Mouse (Mus musculus): ENCODE data around the gene Mapk14. TPM values are rescaled to one million over a fixed set of nuclear protein-coding genes. Genes with fewer than 3 reads are reported as not detected.

Gene Mapk14
- polyA plus RNA-seq, 1 experiment from 2014 or later = 38.1 TPM

DNA sequence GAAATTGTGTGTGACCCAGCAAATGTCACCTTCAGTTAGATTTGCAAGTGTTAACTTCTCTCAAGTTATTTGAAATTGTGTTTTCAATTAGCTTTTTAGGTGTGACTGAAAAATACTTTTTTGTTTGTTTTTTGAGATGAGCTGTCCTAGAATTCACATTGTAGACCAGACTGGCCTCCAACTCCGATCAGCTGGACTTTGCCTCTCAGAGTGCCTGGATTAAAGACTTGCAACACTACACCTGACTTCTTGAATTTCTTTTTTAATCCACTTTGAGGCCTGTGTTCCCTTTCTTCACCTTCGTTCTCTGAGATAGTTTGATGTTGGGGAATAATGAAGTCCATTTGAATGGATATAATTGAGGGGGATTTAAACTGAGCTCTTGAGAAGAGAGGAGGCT, 2.9 kb downstream of the Mapk14 start:
- no peak overlapping the region for H3K4me3 ChIP-seq (ENCODE audit: low read depth, low read length)
- H3K36me3 ChIP-seq (ENCODE audit: control insufficient read depth, insufficient read depth, low read length) = no peaks in the 10 kb centered on the region
- no peak overlapping the region for H3K4me2 ChIP-seq (replicated peaks; ENCODE audit: low read depth, low read length)
- ATAC-seq (ENCODE audit: low FRiP score) (no peak), DNase-seq (ENCODE audit: low spot score) (no peak)
- H3K9ac ChIP-seq (ENCODE audit: low read depth, low read length) = no peak overlapping the region
- H3K27ac ChIP-seq (ENCODE audit: low read depth, low read length) = no peak overlapping the region
- H3K4me1 ChIP-seq (replicated peaks; ENCODE audit: control insufficient read depth, insufficient read depth, low read length) = peaks cover 9% of the 10 kb centered on the region
- 78% methylated on average over 2 of the region's 2 CpGs for WGBS
- peaks cover 9% of the 10 kb centered on the region for H3K27me3 ChIP-seq (ENCODE audit: control insufficient read depth, insufficient read depth, low read length)
- no peaks in the 10 kb centered on the region for H3K9me3 ChIP-seq (ENCODE audit: control insufficient read depth, low read length)

DNA sequence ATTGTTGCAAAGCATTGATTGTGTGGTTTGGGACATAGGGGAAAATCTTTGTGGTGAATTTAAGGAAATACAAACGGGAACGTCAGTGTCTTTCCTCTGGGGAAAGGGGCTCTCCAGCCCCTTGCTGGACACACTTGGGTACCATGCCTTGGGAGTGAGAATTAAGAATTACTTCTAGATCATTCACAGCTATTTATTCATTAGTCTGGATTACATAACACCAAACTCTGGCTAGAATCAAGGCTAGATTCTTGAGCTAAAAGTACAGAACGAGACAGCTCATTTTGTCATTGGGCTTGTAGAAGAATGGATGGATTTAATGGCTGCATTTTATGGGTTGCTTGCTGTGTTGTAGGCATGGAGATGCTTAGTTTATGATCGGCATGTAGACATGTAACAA, 3.7 kb downstream of the Mapk14 start:
- ATAC-seq (ENCODE audit: low FRiP score) = no peak

DNA sequence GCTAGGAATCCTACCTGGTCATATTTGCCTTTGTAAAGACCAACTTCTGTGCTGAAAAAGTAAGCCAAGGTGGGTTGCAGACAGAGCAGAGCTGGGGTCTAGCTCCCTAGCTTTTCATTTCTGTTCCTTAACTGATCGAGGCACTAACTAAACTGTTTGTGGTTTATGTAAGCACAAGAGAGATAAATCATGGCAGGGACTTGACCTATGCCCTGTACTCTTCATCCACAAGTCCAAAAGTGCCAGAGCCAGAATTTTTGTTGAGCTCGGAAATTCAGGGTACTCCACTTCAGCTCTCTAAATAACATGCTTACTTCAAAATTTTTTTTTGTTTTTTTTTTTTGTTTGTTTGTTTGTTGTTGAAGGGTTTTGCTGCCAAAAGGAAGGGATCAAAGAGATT, 5.5 kb downstream of the Mapk14 start:
- DNase-seq (ENCODE audit: low spot score) (no peak), ATAC-seq (ENCODE audit: low FRiP score) (no peak)
- no peak overlapping the region for H3K4me2 ChIP-seq (replicated peaks; ENCODE audit: low read depth, low read length)
- H3K4me1 ChIP-seq (replicated peaks; ENCODE audit: control insufficient read depth, insufficient read depth, low read length) = peaks cover 3% of the 10 kb centered on the region; the same call in 1 of the 2 replicates
- H3K9me3 ChIP-seq (ENCODE audit: control insufficient read depth, low read length) = no peaks in the 10 kb centered on the region
- no peak overlapping the region for H3K9ac ChIP-seq (ENCODE audit: low read depth, low read length)
- no peaks in the 10 kb centered on the region for H3K27me3 ChIP-seq (ENCODE audit: control insufficient read depth, insufficient read depth, low read length)
- no peaks in the 10 kb centered on the region for H3K36me3 ChIP-seq (ENCODE audit: control insufficient read depth, insufficient read depth, low read length)
- H3K4me3 ChIP-seq (ENCODE audit: low read depth, low read length) = no peak overlapping the region
- WGBS = 69% methylated on average over 2 of the region's 2 CpGs
- no peak overlapping the region for H3K27ac ChIP-seq (ENCODE audit: low read depth, low read length)

More for the DNA sequence above, 3.7 kb downstream of the Mapk14 start:
- no peak overlapping the region for H3K4me2 ChIP-seq (replicated peaks; ENCODE audit: low read depth, low read length)
- H3K36me3 ChIP-seq (ENCODE audit: control insufficient read depth, insufficient read depth, low read length) = no peaks in the 10 kb centered on the region
- peaks cover 2% of the 10 kb centered on the region; the same call in 1 of the 2 replicates for H3K27me3 ChIP-seq (ENCODE audit: control insufficient read depth, insufficient read depth, low read length)
- H3K9me3 ChIP-seq (ENCODE audit: control insufficient read depth, low read length) = no peaks in the 10 kb centered on the region
- WGBS = 89% methylated on average over 4 of the region's 4 CpGs
- no peak overlapping the region for H3K4me3 ChIP-seq (ENCODE audit: low read depth, low read length)
- H3K4me1 ChIP-seq (replicated peaks; ENCODE audit: control insufficient read depth, insufficient read depth, low read length) = peaks cover 4% of the 10 kb centered on the region; the same call in 1 of the 2 replicates
- DNase-seq (ENCODE audit: low spot score) = no peak
- no peak overlapping the region for H3K27ac ChIP-seq (ENCODE audit: low read depth, low read length)
- no peak overlapping the region for H3K9ac ChIP-seq (ENCODE audit: low read depth, low read length)

DNA sequence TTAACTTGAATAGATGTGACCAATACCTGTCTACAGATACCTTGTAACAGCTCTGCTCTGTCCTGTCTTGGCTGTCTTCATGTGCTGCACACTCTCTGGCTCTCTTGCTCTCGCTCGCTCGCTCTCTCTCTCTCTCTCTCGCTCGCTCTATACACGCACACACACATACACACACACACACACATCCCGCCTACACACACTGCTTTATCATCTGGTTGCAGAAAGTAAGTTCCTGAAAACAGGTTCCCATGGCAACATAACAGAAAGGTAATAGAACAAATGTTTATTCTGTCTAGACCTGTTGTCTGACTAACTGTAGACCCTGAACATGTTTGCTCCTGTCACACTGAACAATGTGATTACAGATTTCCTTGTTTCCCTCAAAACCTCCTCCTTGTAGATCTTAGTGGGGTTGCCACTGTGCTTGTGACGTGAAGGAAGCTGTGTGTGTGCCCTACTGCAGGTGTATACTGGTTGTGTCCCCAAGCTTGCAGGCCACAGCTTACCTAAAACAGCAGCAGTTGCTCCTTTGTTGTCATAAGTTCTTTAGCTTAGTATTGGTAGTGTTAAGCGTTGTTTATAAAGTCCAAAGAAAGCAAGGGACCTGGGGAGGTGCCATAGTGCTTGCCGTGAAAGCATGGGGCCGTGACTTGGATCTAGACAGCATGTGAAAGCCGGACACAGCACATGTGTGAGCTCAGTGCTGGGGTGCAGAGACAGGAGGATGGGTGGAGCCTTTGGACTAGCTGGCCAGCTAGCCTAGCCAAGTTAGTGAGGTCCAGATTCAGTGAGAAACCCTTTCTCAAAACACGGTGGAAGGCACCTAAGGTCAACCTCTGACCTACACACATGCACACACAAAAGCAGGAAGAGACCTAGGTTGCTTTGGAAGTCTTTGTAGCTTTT, 6.4 kb downstream of the Mapk14 start:
- H3K4me3 ChIP-seq (ENCODE audit: low read depth, low read length) = no peak overlapping the region
- WGBS = 82% methylated on average over 13 of the region's 13 CpGs
- H3K9ac ChIP-seq (ENCODE audit: low read depth, low read length) = no peak overlapping the region
- H3K4me1 ChIP-seq (replicated peaks; ENCODE audit: control insufficient read depth, insufficient read depth, low read length) = peaks cover 3% of the 10 kb centered on the region; the same call in 1 of the 2 replicates
- ATAC-seq (ENCODE audit: low FRiP score) = no peak
- no peak overlapping the region for H3K4me2 ChIP-seq (replicated peaks; ENCODE audit: low read depth, low read length)
- no peaks in the 10 kb centered on the region for H3K36me3 ChIP-seq (ENCODE audit: control insufficient read depth, insufficient read depth, low read length)
- no peaks in the 10 kb centered on the region for H3K27me3 ChIP-seq (ENCODE audit: control insufficient read depth, insufficient read depth, low read length)
- DNase-seq (ENCODE audit: low spot score) = no peak
- H3K9me3 ChIP-seq (ENCODE audit: control insufficient read depth, low read length) = no peaks in the 10 kb centered on the region
- H3K27ac ChIP-seq (ENCODE audit: low read depth, low read length) = no peak overlapping the region

DNA sequence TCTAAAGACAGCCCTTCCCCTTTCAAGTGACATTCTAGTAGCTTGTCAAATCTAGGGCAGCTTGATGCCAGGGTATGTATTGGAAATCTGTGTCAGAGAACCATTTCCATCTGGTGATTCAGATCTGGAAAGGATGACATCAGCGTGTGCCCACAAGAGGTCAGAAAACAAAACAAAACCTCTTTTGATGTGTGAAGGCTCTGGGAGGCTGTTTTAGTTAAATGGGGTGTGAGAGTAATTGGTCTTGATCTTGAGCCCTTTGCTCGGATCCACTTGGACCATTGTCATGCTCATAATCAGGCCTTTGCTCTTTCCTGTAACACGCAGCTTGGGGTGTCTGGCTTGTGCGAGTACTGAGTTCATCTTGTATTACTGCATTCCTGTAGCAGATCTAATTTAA, 7.1 kb downstream of the Mapk14 start:
- Histone ChIP-seq H3K36me3 (ENCODE audit: control insufficient read depth, insufficient read depth, low read length) (no peaks in the 10 kb centered on the region), H3K4me3 (ENCODE audit: low read depth, low read length) (no peak overlapping the region), H3K9me3 (ENCODE audit: control insufficient read depth, low read length) (no peaks in the 10 kb centered on the region), H3K27ac (ENCODE audit: low read depth, low read length) (no peak overlapping the region), H3K27me3 (ENCODE audit: control insufficient read depth, insufficient read depth, low read length) (no peaks in the 10 kb centered on the region), H3K4me1 (replicated peaks; ENCODE audit: control insufficient read depth, insufficient read depth, low read length) (peaks cover 3% of the 10 kb centered on the region; the same call in 1 of the 2 replicates), H3K4me2 (replicated peaks; ENCODE audit: low read depth, low read length) (no peak overlapping the region), H3K9ac (ENCODE audit: low read depth, low read length) (no peak overlapping the region)
- no peak for DNase-seq (ENCODE audit: low spot score)
- WGBS = 49% methylated on average over 4 of the region's 4 CpGs
- ATAC-seq (ENCODE audit: low FRiP score) = no peak

DNA sequence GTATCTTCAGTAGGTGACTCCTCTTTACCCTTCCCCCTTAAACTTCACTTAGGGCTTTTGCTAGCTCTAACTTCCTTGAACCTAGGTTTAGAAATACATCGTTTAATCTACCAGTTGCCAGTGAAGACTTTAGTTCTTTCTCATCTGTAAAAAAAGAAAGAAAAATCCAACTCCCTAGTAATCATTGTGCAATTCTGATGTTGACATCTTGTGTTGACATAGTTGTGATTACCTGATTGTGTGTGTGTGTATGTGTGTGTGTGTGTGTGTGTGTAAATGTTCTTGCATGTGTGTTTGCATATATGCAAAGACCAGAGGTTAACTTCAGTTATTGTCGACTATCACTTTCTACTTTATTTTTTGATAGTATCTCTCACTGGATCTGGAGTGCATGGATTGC, 7.5 kb downstream of the Mapk14 start:
- DNase-seq (ENCODE audit: low spot score) = no peak
- 90% methylated on average over 2 of the region's 2 CpGs for WGBS

DNA sequence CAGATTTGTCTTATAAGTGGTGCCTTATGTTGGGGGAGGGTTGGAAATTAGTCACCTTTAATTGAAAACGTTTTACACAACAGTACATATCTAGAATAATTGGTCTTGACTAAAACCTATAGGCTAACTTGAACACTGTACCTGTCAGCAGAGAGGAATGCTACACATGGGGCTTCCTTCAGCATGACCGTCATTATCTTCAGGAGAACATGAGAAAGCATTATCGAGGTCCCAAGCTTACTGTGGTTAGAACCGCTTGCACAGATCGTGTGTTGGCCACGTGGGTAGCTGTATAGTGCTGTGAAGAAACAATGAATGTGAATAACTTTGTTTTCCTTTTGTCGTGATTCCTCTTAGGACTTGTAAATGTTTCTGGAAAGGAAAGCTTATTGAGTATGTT, 8.7 kb downstream of the Mapk14 start:
- no peak overlapping the region for H3K4me2 ChIP-seq (replicated peaks; ENCODE audit: low read depth, low read length)
- no peaks in the 10 kb centered on the region for H3K9me3 ChIP-seq (ENCODE audit: control insufficient read depth, low read length)
- peaks cover 3% of the 10 kb centered on the region; the same call in 1 of the 2 replicates for H3K4me1 ChIP-seq (replicated peaks; ENCODE audit: control insufficient read depth, insufficient read depth, low read length)
- DNase-seq (ENCODE audit: low spot score) (no peak), ATAC-seq (ENCODE audit: low FRiP score) (no peak)
- WGBS = 89% methylated on average over 7 of the region's 7 CpGs
- H3K4me3 ChIP-seq (ENCODE audit: low read depth, low read length) = no peak overlapping the region
- no peaks in the 10 kb centered on the region for H3K27me3 ChIP-seq (ENCODE audit: control insufficient read depth, insufficient read depth, low read length)
- no peak overlapping the region for H3K9ac ChIP-seq (ENCODE audit: low read depth, low read length)
- no peak overlapping the region for H3K27ac ChIP-seq (ENCODE audit: low read depth, low read length)
- H3K36me3 ChIP-seq (ENCODE audit: control insufficient read depth, insufficient read depth, low read length) = no peaks in the 10 kb centered on the region

More for the DNA sequence above, 7.5 kb downstream of the Mapk14 start:
- H3K27me3 ChIP-seq (ENCODE audit: control insufficient read depth, insufficient read depth, low read length) = no peaks in the 10 kb centered on the region
- H3K27ac ChIP-seq (ENCODE audit: low read depth, low read length) = no peak overlapping the region
- no peaks in the 10 kb centered on the region for H3K9me3 ChIP-seq (ENCODE audit: control insufficient read depth, low read length)
- H3K9ac ChIP-seq (ENCODE audit: low read depth, low read length) = no peak overlapping the region
- H3K4me1 ChIP-seq (replicated peaks; ENCODE audit: control insufficient read depth, insufficient read depth, low read length) = peaks cover 3% of the 10 kb centered on the region; the same call in 1 of the 2 replicates
- H3K36me3 ChIP-seq (ENCODE audit: control insufficient read depth, insufficient read depth, low read length) = no peaks in the 10 kb centered on the region
- no peak overlapping the region for H3K4me2 ChIP-seq (replicated peaks; ENCODE audit: low read depth, low read length)
- no peak overlapping the region for H3K4me3 ChIP-seq (ENCODE audit: low read depth, low read length)
- ATAC-seq (ENCODE audit: low FRiP score) = no peak

DNA sequence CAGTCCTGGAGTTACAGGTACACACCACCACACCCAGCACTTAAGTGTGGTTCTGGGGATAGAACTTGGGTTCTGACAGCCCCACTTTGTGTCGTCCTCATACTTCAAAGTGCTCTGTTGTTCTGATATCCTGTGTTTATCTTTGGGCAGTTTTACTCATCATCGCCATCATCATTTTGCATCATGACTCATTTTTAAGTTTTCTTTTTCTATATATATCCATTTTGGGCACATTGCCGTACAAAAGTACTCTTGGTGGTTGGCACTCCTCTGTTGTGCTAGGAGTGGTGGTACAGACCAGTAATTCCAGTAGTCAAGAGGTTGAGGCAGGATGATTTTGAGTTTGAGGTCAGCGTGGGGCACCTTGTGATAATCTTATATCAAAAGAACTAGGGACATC, 10.0 kb downstream of the Mapk14 start:
- H3K4me3 ChIP-seq (ENCODE audit: low read depth, low read length) = no peak overlapping the region
- no peaks in the 10 kb centered on the region for H3K9me3 ChIP-seq (ENCODE audit: control insufficient read depth, low read length)
- no peaks in the 10 kb centered on the region for H3K36me3 ChIP-seq (ENCODE audit: control insufficient read depth, insufficient read depth, low read length)
- no peak for DNase-seq (ENCODE audit: low spot score)
- H3K4me2 ChIP-seq (replicated peaks; ENCODE audit: low read depth, low read length) = no peak overlapping the region
- H3K4me1 ChIP-seq (replicated peaks; ENCODE audit: control insufficient read depth, insufficient read depth, low read length) = peaks cover 3% of the 10 kb centered on the region; the same call in 1 of the 2 replicates
- no peak overlapping the region for H3K9ac ChIP-seq (ENCODE audit: low read depth, low read length)
- 90% methylated on average over 4 of the region's 4 CpGs for WGBS
- ATAC-seq (ENCODE audit: low FRiP score) = no peak
- H3K27ac ChIP-seq (ENCODE audit: low read depth, low read length) = no peak overlapping the region
- H3K27me3 ChIP-seq (ENCODE audit: control insufficient read depth, insufficient read depth, low read length) = no peaks in the 10 kb centered on the region

DNA sequence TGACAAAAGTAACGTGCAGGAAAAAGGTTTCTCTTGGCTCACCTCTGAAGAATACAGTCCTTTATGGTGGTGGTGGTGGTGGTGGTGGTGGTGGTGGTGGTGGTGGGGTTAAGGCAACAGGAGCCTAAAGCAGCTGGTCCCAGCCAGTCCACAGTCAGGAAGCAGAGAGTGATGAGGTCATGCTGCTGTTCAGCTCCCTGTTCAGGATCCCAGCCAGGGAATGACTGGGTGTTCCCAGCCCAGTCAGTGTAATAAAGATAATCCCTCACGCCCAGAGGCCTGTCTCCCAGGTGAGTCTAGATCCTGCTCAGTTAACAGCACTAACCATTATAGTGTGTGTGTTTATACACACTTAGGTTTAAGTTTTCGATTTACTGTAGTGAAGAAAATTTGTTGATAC, 10.6 kb downstream of the Mapk14 start:
- Histone ChIP-seq H3K36me3 (ENCODE audit: control insufficient read depth, insufficient read depth, low read length) (no peaks in the 10 kb centered on the region), H3K9ac (ENCODE audit: low read depth, low read length) (no peak overlapping the region), H3K9me3 (ENCODE audit: control insufficient read depth, low read length) (no peaks in the 10 kb centered on the region), H3K4me2 (replicated peaks; ENCODE audit: low read depth, low read length) (no peak overlapping the region), H3K4me3 (ENCODE audit: low read depth, low read length) (no peak overlapping the region), H3K27ac (ENCODE audit: low read depth, low read length) (no peak overlapping the region), H3K27me3 (ENCODE audit: control insufficient read depth, insufficient read depth, low read length) (no peaks in the 10 kb centered on the region), H3K4me1 (replicated peaks; ENCODE audit: control insufficient read depth, insufficient read depth, low read length) (peaks cover 3% of the 10 kb centered on the region; the same call in 1 of the 2 replicates)
- 89% methylated on average over 3 of the region's 3 CpGs for WGBS
- DNase-seq (ENCODE audit: low spot score) (no peak), ATAC-seq (ENCODE audit: low FRiP score) (no peak)
